Mouse (Mus musculus): ENCODE measurements around the gene Fbxo11.

The Fbxo11 gene

DNA sequence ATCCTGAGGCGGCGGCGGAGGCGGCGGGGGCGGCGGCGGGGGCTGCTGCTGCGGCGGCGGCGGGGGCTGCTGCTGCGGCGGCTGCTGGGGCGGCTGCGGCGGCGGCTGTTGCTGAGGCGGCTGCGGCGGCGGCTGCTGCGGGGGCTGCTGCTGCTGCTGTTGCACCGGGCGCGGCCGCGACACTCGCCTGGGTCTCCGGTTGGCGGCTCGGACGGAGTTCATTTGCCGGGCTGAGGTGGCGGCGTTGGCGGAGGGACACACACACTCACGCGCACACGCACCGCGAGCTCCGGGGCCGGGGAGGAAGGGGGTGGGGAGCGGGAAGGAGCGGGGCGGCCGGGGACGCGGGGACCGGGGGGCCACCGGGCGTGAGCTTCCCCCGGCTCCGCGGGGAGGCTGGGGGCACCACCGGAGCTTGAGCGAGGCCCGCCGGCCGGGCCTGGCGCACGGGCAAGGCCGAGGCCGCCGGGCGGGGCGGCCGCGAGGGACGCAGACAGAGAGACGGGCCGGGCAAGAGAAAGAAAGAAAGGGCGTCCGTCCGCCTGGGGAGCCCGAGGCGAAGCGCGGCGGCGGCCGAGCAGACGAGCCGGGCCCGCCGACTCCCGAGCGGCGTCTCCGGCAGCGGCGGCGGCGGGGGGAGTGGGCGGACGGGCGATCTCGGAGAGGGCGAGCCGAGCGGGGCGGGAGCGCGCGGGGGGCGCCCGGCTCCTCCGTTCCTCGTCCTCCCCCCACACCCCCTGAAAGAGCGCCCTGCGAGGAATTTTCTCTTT is at the start of gene Fbxo11:
Gene Fbxo11 (minus strand): TSS at position 261 of the 770 bp plus-strand sequence.
- DNase-seq (ENCODE audit: low spot score), result peak; percentile 46

GRCm38 (mm10) chr17:88113883-88114229 is 48.8 kb upstream of the Fbxo11 start:
- DNase-seq (ENCODE audit: low spot score), result no peak

DNA sequence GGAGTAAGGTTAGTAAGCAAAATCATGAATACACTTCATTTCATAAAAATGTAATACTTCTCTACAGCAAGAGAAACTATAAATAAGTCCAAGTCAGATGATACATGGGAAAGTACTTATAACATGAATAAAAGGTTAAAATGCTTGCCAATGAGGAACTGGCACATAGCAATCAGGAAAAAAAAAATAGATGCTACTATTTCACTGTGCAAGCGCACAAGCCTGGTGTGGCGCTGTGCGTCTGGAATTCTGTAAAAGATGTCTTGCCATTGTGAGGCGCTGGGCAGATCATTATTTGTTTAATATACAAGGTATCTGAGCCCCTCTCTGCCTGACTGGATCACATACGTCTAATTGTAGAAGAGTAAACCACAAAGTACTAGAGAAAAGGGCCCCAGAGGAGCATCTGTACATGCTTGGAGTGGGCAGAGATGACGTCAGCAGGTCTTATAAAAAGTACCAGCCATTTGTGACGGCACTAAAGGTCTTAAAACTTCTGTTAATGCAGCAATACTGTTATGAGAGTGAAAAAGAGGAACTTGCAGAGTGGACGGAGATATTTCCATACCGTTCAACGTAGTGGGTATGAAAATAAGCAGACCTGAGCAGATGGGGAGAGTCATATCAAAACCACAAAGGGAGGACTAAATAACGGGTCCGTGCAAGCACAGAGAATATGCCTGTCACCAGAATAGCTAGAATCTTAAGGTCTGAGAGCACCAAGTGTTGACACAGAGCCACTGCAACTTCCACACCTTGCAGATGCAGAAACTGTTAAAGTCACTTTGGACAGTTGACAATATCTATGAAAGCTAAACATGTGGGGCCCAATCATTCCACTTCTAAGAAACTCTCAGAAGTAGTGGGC is 48.2 kb upstream of the Fbxo11 start:
- no peak for DNase-seq (ENCODE audit: low spot score)

GRCm38 (mm10) chr17:88111865-88112645 is 47.0 kb upstream of the Fbxo11 start:
- no peak for DNase-seq (ENCODE audit: low spot score)

DNA sequence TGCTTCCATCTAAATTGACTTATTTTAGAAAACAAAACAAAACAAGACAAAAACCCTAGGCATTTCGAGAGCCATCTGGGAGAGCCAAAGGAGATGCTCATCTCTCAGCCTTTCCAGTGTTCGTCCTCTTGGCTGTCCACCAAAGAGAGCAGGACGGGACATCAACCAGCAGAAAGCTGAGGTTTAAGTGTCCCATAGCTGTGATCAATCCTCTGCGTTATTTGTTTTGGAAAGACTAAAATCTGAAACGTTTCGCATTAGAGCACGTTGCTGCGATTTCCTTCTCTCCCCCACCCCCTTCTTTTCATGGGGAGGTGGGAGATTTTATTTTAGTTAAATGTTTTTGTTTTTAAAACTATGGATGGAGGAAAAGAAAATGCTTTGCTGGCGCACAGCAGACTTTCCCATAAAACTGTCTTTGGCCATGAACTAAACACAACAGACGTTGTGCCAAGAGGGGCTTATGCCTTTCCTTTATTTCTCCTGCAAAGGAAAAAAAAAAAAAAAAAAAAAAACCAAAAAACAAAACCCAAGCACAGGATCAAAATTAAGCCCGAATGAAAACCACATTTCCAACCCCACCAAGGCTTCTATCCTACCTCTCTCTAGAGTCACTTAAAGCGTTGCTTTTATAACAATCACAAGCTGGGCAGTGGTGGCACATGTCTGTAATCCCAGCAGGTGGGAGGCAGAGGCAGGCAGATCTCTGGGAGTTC is 46.1 kb upstream of the Fbxo11 start:
- DNase-seq (ENCODE audit: low spot score), result no peak

GRCm38 (mm10) chr17:88107708-88108107 is 42.6 kb upstream of the Fbxo11 start:
- no peak for DNase-seq (ENCODE audit: low spot score)

DNA sequence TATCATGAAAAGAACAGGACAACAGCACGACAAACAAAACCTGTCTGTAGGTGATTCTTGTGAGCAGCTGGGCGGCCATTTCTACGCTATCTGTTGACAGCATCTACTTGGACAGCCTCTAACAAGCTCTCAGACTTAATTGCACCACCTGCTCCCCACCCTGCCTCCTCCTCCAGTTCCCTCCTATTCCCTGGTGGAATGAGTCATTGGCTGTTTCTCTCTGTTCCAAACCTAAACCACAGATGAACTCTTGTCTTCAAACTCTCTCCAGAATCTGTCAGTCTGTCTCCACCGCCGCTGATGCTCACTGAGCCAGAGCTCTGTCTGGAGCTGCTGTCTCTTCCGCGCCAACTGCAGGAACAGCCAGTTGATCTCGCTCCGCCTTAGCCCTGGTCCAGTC is 41.3 kb upstream of the Fbxo11 start:
- DNase-seq (ENCODE audit: low spot score), result no peak

GRCm38 (mm10) chr17:88102597-88102996 is 37.5 kb upstream of the Fbxo11 start:
- no peak for DNase-seq (ENCODE audit: low spot score)

DNA sequence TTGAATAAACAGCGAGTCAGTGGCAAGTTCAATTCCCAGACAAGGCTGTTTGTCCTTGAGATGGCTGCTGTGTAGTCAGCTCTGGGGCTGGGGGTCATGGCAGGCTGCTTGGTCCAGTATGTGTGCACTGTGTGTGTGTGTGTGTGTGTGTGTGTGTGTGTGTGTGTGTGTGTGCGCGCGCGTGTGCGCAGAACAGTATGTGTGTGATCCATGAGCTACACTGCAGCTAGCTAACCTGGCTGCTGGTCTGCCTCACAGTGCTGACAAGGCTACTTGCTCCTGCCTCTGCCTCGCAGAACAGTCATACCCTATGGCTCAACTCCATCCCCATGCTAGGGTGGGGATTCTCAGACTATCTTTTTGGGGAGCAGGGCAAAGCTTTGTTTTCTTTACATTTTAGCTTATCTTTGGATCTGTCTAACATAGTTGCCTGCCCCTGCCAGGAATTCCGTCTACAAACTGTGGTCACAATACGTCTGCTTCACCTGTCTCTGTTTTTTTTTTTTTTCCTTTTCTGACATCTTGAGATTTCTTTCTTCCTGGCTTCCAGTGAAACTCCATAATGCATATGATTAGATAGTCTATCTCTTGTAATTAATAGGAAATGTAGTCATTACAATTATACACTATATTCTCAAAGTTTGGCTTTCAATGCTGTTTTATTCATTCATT is 33.2 kb upstream of the Fbxo11 start:
- no peak for DNase-seq (ENCODE audit: low spot score)

DNA sequence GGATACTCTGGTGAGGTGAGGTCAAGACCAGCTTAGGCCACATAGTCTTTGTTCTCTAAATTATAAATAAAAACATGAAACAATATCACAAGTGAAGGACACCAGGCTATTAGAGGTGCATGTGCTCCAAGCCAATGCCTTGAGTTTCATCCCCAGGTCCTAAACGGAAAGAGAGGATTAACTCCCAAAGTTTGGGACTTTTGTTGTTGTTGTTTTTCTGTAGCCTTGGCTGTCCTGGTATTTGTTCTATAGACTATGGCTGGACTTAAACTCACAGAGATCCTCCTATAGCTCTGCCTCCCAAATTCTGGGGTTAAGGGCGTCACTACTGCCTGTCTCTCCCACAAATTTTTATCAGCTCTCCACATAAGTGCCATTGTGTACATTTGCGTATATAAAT is 32.5 kb upstream of the Fbxo11 start:
- no peak for DNase-seq (ENCODE audit: low spot score)

DNA sequence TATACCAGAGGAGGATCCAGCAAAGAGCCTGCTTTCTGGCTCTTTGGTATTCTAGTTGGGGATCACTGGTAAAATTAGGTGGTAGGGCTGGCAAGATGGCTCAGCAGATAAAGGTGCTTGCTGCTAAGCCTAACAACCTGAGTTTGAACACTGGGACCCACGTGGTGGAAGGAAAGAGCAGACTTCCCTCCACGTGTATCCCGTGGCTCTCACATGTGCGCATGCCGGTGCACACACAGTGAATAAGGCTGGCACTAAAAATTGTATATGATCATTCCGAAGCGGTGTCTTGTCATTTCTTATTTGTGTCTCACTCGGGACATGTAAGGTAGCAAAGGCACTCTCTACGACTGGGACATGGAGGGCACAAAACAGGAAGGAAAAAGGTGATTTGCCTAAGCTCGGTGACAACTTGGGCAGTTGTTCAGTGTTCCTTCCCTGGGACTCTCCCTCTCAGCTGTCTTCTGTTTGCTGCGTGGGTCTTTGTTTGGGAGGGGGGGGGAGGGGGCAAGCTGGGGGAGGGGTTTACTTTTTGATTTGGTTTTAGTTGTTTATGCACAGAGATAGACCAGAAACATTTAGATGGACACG is 31.8 kb upstream of the Fbxo11 start:
- DNase-seq (ENCODE audit: low spot score), result no peak

DNA sequence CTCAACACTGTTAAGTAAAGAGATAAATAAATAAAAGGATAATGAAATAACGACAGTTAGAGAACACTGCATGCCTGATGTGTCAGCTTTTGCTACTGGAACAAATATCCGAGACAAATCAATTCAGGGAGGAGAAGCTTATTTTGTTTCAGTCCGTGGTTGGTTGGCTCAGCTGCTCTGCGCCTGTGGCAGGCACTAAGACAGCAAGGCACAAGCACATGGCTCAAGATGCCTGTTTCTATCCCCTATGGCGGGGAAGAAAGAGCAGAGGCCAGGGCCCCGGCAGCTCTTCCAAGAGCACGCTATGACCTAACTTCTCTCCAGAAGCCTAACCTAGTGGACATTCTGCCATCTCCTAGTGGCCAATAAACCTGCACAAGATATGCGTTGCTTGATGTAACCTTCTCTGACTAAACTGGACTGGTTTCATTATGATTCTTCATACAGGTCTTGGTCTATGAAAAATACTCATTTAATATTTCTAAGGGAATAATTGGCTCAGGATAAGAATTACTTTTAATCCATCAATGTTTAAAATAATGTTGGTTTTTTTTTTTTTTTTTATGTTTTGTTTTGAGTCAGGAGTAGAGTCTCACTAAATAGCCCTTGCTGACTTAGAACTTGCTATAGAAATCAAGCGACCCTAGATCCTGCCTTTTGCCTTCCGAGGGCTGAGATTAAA is 30.6 kb upstream of the Fbxo11 start:
- no peak for DNase-seq (ENCODE audit: low spot score)

DNA sequence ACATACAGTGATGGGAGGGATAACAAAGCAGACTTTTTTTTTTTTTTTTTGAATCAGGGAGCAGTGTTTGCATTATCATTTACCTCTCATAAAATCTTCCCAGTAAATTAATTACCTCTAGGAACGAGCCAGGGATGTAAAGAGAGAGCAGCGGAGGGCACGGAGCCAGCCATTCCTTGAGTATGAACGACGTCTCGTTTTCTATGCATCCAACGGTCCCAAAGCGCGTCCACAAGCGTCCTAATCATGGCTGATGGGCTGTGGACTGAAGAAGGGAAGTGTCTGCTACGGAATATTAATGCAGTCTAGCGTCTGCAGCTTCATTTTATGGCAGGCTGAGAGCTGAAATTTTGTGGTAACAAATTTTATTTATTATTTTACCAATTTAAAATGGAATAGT is 29.2 kb upstream of the Fbxo11 start:
- no peak for DNase-seq (ENCODE audit: low spot score)

DNA sequence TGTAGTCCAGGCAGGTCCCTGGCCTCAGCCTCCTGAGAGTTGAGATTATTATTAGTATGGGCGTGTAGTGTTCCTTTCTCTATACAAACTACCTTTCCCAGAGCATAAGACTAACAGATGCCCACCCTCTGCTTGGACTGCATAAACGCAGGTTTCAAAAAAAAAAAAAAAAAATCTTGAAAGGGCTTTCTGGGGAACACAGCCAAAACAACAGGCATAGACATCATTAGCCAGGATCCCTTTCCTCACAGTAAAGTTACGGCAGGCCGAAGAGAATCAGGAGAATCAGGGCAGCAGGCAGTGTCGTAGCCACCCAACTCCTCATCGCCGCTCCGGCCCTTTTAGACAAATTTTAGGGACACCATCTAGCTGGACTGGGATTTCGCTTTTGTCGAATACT is 28.7 kb upstream of the Fbxo11 start:
- no peak for DNase-seq (ENCODE audit: low spot score)

DNA sequence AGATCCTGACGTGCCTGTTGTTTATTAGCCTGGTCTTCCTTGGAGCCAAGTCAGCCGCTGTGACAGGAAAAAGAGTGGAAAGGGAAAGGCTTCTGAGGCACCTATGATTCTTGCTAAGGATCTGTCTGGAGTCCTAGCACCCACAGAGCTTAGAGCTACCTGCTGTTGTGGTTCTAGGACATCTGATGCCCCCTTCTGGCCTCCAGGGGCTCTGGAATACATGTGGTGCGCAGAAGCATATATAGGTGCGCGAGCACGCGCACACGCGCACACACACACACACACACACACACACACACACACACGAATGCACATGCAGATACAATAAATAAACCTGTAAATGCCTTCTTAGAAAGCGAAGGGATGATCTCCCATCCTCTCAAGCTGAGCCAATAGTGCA is 20.9 kb upstream of the Fbxo11 start:
- DNase-seq (ENCODE audit: low spot score), result no peak

DNA sequence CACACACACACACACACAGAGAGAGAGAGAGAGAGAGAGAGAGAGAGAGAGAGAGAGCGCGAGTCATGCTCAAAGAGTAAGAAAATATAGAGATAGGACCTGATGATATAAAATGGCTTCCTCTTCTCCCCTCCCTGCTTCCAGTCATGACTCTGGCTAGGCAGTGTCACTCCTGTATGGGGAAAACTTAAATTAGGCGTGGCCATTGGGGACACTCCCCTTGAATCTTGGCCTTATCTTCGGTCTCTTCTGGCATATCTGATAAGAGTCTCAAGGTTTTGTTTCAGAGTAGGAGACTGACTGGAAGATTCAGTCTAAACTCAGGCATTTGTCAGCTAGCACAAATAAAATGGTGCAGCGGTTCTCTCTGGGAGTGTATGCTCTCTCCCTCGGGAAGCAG is 16.4 kb upstream of the Fbxo11 start:
- DNase-seq (ENCODE audit: low spot score), result no peak

DNA sequence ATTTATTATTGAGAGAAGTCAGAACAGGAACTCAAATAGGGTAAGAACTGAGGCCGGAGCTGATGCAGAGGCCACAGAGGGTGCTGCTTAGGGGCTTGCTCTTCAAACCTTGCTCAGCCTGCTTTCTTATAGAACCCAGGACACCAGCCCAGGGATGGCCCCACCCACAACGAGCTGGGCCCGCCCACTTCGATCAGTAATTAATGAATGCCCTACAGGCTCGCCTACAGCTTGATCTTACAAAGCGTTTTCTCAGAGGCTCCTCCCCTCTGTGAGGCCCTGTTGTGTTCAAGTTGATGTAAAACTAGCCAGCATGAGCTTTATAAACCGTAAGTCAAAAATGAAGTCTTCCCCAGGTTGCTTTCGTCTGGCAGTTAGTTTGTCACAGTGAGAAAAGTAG is 14.7 kb upstream of the Fbxo11 start:
- DNase-seq (ENCODE audit: low spot score), result no peak

GRCm38 (mm10) chr17:88072047-88072446 is 7.0 kb upstream of the Fbxo11 start:
- no peak for DNase-seq (ENCODE audit: low spot score)

- no peak for DNase-seq (ENCODE audit: low spot score)
Observed at GRCm38 (mm10) chr17:88068024-88068719, 3.1 kb upstream of the Fbxo11 start.
